Mouse (Mus musculus) cerebellum, postnatal 4 days (tissue): ENCODE measurements around the gene Eef1g.
"Not testable (repeated sequence)": the region's sequence is repeated elsewhere in the genome, so short reads cannot be mapped to it uniquely, and the experiment has no call there.

Experiments
- DNase-seq, 2 experiments: peaks; one replicate each; pipeline ENCODE4 v3.0.0; 2022; ENCODE audit warnings: low spot score in 2 of 2, mixed read lengths in 1 of 2

The Eef1g gene

GRCm38 (mm10) chr19:8985891-8986290 lies 19.1 kb downstream of the Eef1g start:
- no peak for DNase-seq

- no peak for DNase-seq
Measured at GRCm38 (mm10) chr19:8987816-8988215, 21.0 kb downstream of the Eef1g start.

GRCm38 (mm10) chr19:8988346-8989065 lies 21.7 kb downstream of the Eef1g start:
- DNase-seq: no peak

- DNase-seq: no peak
Measured at GRCm38 (mm10) chr19:8989066-8989566, 22.3 kb downstream of the Eef1g start, which contains the start of gene Ahnak. Gene Ahnak (plus strand): TSS chr19:8989284.

GRCm38 (mm10) chr19:8989567-8990431 lies 23.0 kb downstream of the Eef1g start:
- DNase-seq: no peak

GRCm38 (mm10) chr19:8990432-8991102 lies 23.7 kb downstream of the Eef1g start:
- DNase-seq: no peak

GRCm38 (mm10) chr19:8991245-8991870 lies 24.5 kb downstream of the Eef1g start:
- DNase-seq: no peak

- DNase-seq: no peak
Measured at GRCm38 (mm10) chr19:8991871-8992735, 25.3 kb downstream of the Eef1g start.

GRCm38 (mm10) chr19:8992769-8993624 lies 26.2 kb downstream of the Eef1g start:
- peak; percentile 57 to 74 for DNase-seq

GRCm38 (mm10) chr19:8993625-8993912 lies 26.7 kb downstream of the Eef1g start:
- no peak for DNase-seq

GRCm38 (mm10) chr19:8994813-8995607 lies 28.2 kb downstream of the Eef1g start:
- no peak for DNase-seq

GRCm38 (mm10) chr19:8996601-8997000 lies 29.8 kb downstream of the Eef1g start:
- no peak for DNase-seq

- DNase-seq: peak in 1 of 2 experiments; percentile 47
Measured at GRCm38 (mm10) chr19:8997546-8997945, 30.7 kb downstream of the Eef1g start.

GRCm38 (mm10) chr19:8998546-8998945 lies 31.7 kb downstream of the Eef1g start:
- DNase-seq: no peak

- DNase-seq: no peak
Measured at GRCm38 (mm10) chr19:8999223-8999622, 32.4 kb downstream of the Eef1g start.

- DNase-seq: not testable (repeated sequence)
Measured at GRCm38 (mm10) chr19:9006915-9007314, 40.1 kb downstream of the Eef1g start.

- DNase-seq: no peak
Measured at GRCm38 (mm10) chr19:9019298-9019697, 52.5 kb downstream of the Eef1g start.

GRCm38 (mm10) chr19:9023021-9023778 lies 56.4 kb downstream of the Eef1g start:
- no peak for DNase-seq
